Mouse (Mus musculus) intestine, embryonic 15.5 days (tissue): ENCODE results near the gene Itsn1. TPM values are rescaled to one million over a fixed set of nuclear protein-coding genes. Genes with fewer than 3 reads are reported as not detected.

ENCODE experiments used
- ATAC-seq: fragments of 200-750 bp; cut with Nextera tagmentation; 2 replicates; pipeline ENCODE4 v1.8.0; 2017; ENCODE audit warnings: moderate TSS enrichment, moderate library complexity
- H3K27ac ChIP-seq: fragments of 300-500 bp; sonication (generic); 2 replicates; pipeline ENCODE4 v1.5.1; 2015; ENCODE audit warnings: mild to moderate bottlenecking, inconsistent platforms
- H3K27me3 ChIP-seq: fragments of 300-500 bp; sonication (generic); replicated peaks from 2 replicates; pipeline ENCODE4 v1.6.1; 2015; ENCODE audit warnings: inconsistent platforms
- H3K36me3 ChIP-seq: fragments of 300-500 bp; sonication (generic); 2 replicates; pipeline ENCODE4 v1.6.1; 2015; ENCODE audit warnings: inconsistent platforms
- H3K4me1 ChIP-seq: fragments of 300-500 bp; sonication (generic); replicated peaks from 2 replicates; pipeline ENCODE4 v1.6.1; 2015; ENCODE audit warnings: inconsistent platforms
- H3K4me2 ChIP-seq: fragments of 300-500 bp; sonication (generic); replicated peaks from 2 replicates; pipeline ENCODE4 v1.6.1; 2015; ENCODE audit warnings: mild to moderate bottlenecking, inconsistent platforms
- H3K4me3 ChIP-seq: fragments of 300-500 bp; sonication (generic); replicated peaks from 2 replicates; pipeline ENCODE4 v1.5.1; 2015; ENCODE audit warnings: inconsistent platforms
- H3K9ac ChIP-seq: fragments of 300-500 bp; sonication (generic); 2 replicates; pipeline ENCODE4 v1.6.1; 2015; ENCODE audit warnings: inconsistent platforms
- H3K9me3 ChIP-seq: fragments of 300-500 bp; sonication (generic); 2 replicates; pipeline ENCODE4 v1.6.1; 2016; ENCODE audit warnings: inconsistent platforms
- WGBS: fragments of 180-500 bp; shearing (Covaris S2); methylation state at CpG from one replicate; pipeline ENCODE4 v1.1.7; 2015; 5-methylcytosine and 5-hydroxymethylcytosine counted together
- polyA plus RNA-seq: library from polyadenylated mRNA; unstranded; fragments of >200 nt; fragmentation: Nextera tagmentation; extraction: Ambion mirVana; gene quantifications from 2 replicates; pipeline ENCODE4 v1.2.1, GENCODE M21; 2015

Itsn1 gene
- polyA plus RNA-seq, 1 experiment from 2014 or later = 16.4 TPM

- WGBS = 88% methylated on average over 6 of the region's 6 CpGs
- H3K4me1 ChIP-seq = peaks cover 3% of the 10 kb centered on the region; the same call in 1 of the 2 replicates
- H3K9ac ChIP-seq = no peak overlapping the region
- no peak overlapping the region for H3K4me3 ChIP-seq
- H3K27me3 ChIP-seq = no peaks in the 10 kb centered on the region
- no peaks in the 10 kb centered on the region for H3K36me3 ChIP-seq
- H3K27ac ChIP-seq = no peak overlapping the region
- ATAC-seq = no peak
- no peak overlapping the region for H3K4me2 ChIP-seq
- H3K9me3 ChIP-seq = no peaks in the 10 kb centered on the region
Observed at GRCm38 (mm10) chr16:91871188-91871587, 142.1 kb downstream of the Itsn1 start.

GRCm38 (mm10) chr16:91873695-91874094 is 144.6 kb downstream of the Itsn1 start:
- Histone ChIP-seq H3K4me3 (no peak overlapping the region), H3K9me3 (no peaks in the 10 kb centered on the region), H3K27me3 (no peaks in the 10 kb centered on the region), H3K36me3 (no peaks in the 10 kb centered on the region), H3K4me2 (no peak overlapping the region), H3K27ac (no peak overlapping the region), H3K9ac (no peak overlapping the region), H3K4me1 (peaks cover 3% of the 10 kb centered on the region; the same call in 1 of the 2 replicates)
- WGBS = 66% methylated on average over 3 of the region's 3 CpGs
- ATAC-seq = no peak

- Histone ChIP-seq H3K27ac (0 out of 2 replicates have a peak overlapping the region, but pooled peaks have one; percentile 4), H3K9ac (no peak overlapping the region), H3K4me3 (no peak overlapping the region), H3K9me3 (no peaks in the 10 kb centered on the region), H3K4me2 (no peak overlapping the region), H3K27me3 (no peaks in the 10 kb centered on the region), H3K4me1 (peaks cover 3% of the 10 kb centered on the region; the same call in 1 of the 2 replicates), H3K36me3 (no peaks in the 10 kb centered on the region)
- no peak for ATAC-seq
- 34% methylated on average over 4 of the region's 4 CpGs for WGBS
Observed at GRCm38 (mm10) chr16:91875567-91876344, 146.7 kb downstream of the Itsn1 start.

- Histone ChIP-seq H3K4me2 (no peak overlapping the region), H3K4me1 (peaks cover 3% of the 10 kb centered on the region; the same call in 1 of the 2 replicates), H3K27me3 (no peaks in the 10 kb centered on the region), H3K4me3 (no peak overlapping the region), H3K36me3 (no peaks in the 10 kb centered on the region), H3K9ac (no peak overlapping the region), H3K27ac (no peak overlapping the region), H3K9me3 (no peaks in the 10 kb centered on the region)
- no peak for ATAC-seq
- WGBS = 91% methylated on average over 4 of the region's 4 CpGs
Observed at GRCm38 (mm10) chr16:91876457-91876856, 147.4 kb downstream of the Itsn1 start.

GRCm38 (mm10) chr16:91879101-91879500 is 150.0 kb downstream of the Itsn1 start:
- Histone ChIP-seq H3K4me3 (no peak overlapping the region), H3K27ac (no peak overlapping the region), H3K4me1 (peaks cover 9% of the 10 kb centered on the region), H3K4me2 (no peak overlapping the region), H3K9ac (no peak overlapping the region), H3K36me3 (no peaks in the 10 kb centered on the region), H3K27me3 (no peaks in the 10 kb centered on the region), H3K9me3 (no peaks in the 10 kb centered on the region)
- WGBS = 67% methylated on average over 2 of the region's 2 CpGs
- no peak for ATAC-seq

GRCm38 (mm10) chr16:91880869-91881767 is 152.0 kb downstream of the Itsn1 start:
- H3K27ac ChIP-seq = no peak overlapping the region
- 89% methylated on average over 11 of the region's 11 CpGs for WGBS
- no peak for ATAC-seq
- no peaks in the 10 kb centered on the region for H3K36me3 ChIP-seq
- H3K9ac ChIP-seq = no peak overlapping the region
- no peak overlapping the region for H3K4me3 ChIP-seq
- H3K4me1 ChIP-seq = peaks cover 9% of the 10 kb centered on the region
- no peak overlapping the region for H3K4me2 ChIP-seq
- no peaks in the 10 kb centered on the region for H3K9me3 ChIP-seq
- H3K27me3 ChIP-seq = no peaks in the 10 kb centered on the region

- no peaks in the 10 kb centered on the region for H3K27me3 ChIP-seq
- H3K9me3 ChIP-seq = no peaks in the 10 kb centered on the region
- no peak overlapping the region for H3K9ac ChIP-seq
- no peak overlapping the region for H3K4me2 ChIP-seq
- H3K36me3 ChIP-seq = no peaks in the 10 kb centered on the region
- no peak for ATAC-seq
- 43% methylated on average over 9 of the region's 9 CpGs for WGBS
- no peak overlapping the region for H3K4me3 ChIP-seq
- H3K4me1 ChIP-seq = peaks cover 9% of the 10 kb centered on the region
- H3K27ac ChIP-seq = no peak overlapping the region
Observed at GRCm38 (mm10) chr16:91882168-91882859, 153.2 kb downstream of the Itsn1 start.

- Histone ChIP-seq H3K27me3 (no peaks in the 10 kb centered on the region), H3K9me3 (no peaks in the 10 kb centered on the region), H3K9ac (no peak overlapping the region), H3K4me1 (peaks cover 9% of the 10 kb centered on the region), H3K4me2 (no peak overlapping the region), H3K4me3 (no peak overlapping the region), H3K36me3 (no peaks in the 10 kb centered on the region), H3K27ac (no peak overlapping the region)
- no peak for ATAC-seq
- 90% methylated on average over 2 of the region's 2 CpGs for WGBS
Observed at GRCm38 (mm10) chr16:91883636-91884035, 154.6 kb downstream of the Itsn1 start.

- no peak for ATAC-seq
- no peak overlapping the region for H3K9ac ChIP-seq
- 69% methylated on average over 5 of the region's 5 CpGs for WGBS
- no peaks in the 10 kb centered on the region for H3K36me3 ChIP-seq
- no peak overlapping the region for H3K27ac ChIP-seq
- H3K4me2 ChIP-seq = no peak overlapping the region
- no peaks in the 10 kb centered on the region for H3K9me3 ChIP-seq
- no peak overlapping the region for H3K4me3 ChIP-seq
- H3K27me3 ChIP-seq = no peaks in the 10 kb centered on the region
- H3K4me1 ChIP-seq = peaks cover 9% of the 10 kb centered on the region
Observed at GRCm38 (mm10) chr16:91884196-91884595, 155.1 kb downstream of the Itsn1 start.

GRCm38 (mm10) chr16:91885389-91886122 is 156.5 kb downstream of the Itsn1 start:
- no peaks in the 10 kb centered on the region for H3K36me3 ChIP-seq
- H3K27ac ChIP-seq = no peak overlapping the region
- no peaks in the 10 kb centered on the region for H3K9me3 ChIP-seq
- H3K4me2 ChIP-seq = peak overlapping the region; percentile 36
- no peaks in the 10 kb centered on the region for H3K27me3 ChIP-seq
- H3K9ac ChIP-seq = no peak overlapping the region
- ATAC-seq = peak; percentile 66
- peaks cover 9% of the 10 kb centered on the region for H3K4me1 ChIP-seq
- WGBS = 8% methylated on average over 19 of the region's 19 CpGs
- H3K4me3 ChIP-seq = no peak overlapping the region

GRCm38 (mm10) chr16:91888368-91888767 is 159.3 kb downstream of the Itsn1 start:
- peaks cover 3% of the 10 kb centered on the region; the same call in 1 of the 2 replicates for H3K4me1 ChIP-seq
- H3K27ac ChIP-seq = no peak overlapping the region
- H3K9ac ChIP-seq = no peak overlapping the region
- H3K27me3 ChIP-seq = no peaks in the 10 kb centered on the region
- H3K4me2 ChIP-seq = no peak overlapping the region
- H3K9me3 ChIP-seq = no peaks in the 10 kb centered on the region
- H3K4me3 ChIP-seq = no peak overlapping the region
- WGBS = 83% methylated on average over 3 of the region's 3 CpGs
- ATAC-seq = no peak
- no peaks in the 10 kb centered on the region for H3K36me3 ChIP-seq
